In the genomic region with DNA sequence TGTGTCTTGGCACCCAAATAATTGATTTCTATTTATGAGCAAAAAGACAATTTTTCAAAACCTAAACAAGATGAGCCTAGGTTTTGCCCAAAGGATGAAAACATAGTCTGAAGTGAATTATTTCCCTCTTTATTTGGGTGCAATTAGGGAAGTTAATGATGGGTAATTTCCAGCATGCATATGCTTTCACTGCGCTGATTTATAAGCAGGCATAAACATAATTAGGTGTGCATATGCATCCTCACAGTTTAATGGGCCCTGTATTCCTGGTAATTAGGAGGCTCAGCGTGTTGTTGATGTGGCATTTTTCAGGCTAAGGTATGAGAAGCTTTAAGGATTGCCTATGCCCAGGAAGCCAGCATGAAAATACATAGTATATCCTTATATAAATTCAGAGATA, we compare ENCODE assay signal across 20 mouse cellular contexts.
DNase-seq lines count a peak whose midpoint lies in the region; ATAC-seq lines count a peak whose summit lies in the region.
"Had no signal": no experiment of that assay in that cellular context is flagged by ENCODE, and none has a peak within 500 bp of the region (broad histone marks: within the 10 kb centered on the region; RNA-seq: fewer than 3 reads in every experiment).

No protein-coding gene starts in this region.

- 0 out of 2 replicates have a peak, but pooled peaks have one; percentile 37 for ATAC-seq in midbrain, embryonic 15.5 days (replicated peaks)
- peak; percentile 55; the same call in 1 of the 2 replicates for ATAC-seq in forebrain, embryonic 16.5 days
- peak; percentile 87 for ATAC-seq in hindbrain, embryonic 16.5 days
- ATAC-seq: intestine, embryonic 15.5 days had no signal

- 65% methylated on average over 2 of the region's 2 CpGs for WGBS in midbrain, embryonic 15.5 days
- 83% methylated on average over 2 of the region's 2 CpGs for WGBS in midbrain, embryonic 10.5 days
- 16% methylated on average over 2 of the region's 2 CpGs for WGBS in forebrain, embryonic 16.5 days
- 52% methylated on average over 2 of the region's 2 CpGs for WGBS in hindbrain, embryonic 16.5 days

- no peaks in the 10 kb centered on the region for H3K36me3 ChIP-seq in midbrain, embryonic 15.5 days (replicated peaks)
- no peaks in the 10 kb centered on the region for H3K36me3 ChIP-seq in midbrain, embryonic 10.5 days
- no peaks in the 10 kb centered on the region for H3K36me3 ChIP-seq in forebrain, embryonic 16.5 days (ENCODE audit: control insufficient read depth, insufficient read depth)
- H3K36me3 ChIP-seq in hindbrain, embryonic 16.5 days (ENCODE audit: control insufficient read depth, insufficient read depth, low read length) = no peaks in the 10 kb centered on the region
- H3K36me3 ChIP-seq: embryonic facial prominence, embryonic 10.5 days; heart, embryonic 13.5 days; intestine, embryonic 15.5 days; kidney, embryonic 15.5 days had no signal

- no peak overlapping the region for H3K9ac ChIP-seq in midbrain, embryonic 15.5 days
- no peak overlapping the region for H3K9ac ChIP-seq in forebrain, embryonic 16.5 days (replicated peaks; ENCODE audit: low read depth, low read length)
- H3K9ac ChIP-seq in hindbrain, embryonic 16.5 days (ENCODE audit: low read depth, low read length) = no peak overlapping the region
- H3K9ac ChIP-seq: heart, embryonic 13.5 days; intestine, embryonic 15.5 days; kidney, embryonic 15.5 days had no signal

- peaks cover 7% of the 10 kb centered on the region for H3K4me1 ChIP-seq in midbrain, embryonic 15.5 days
- H3K4me1 ChIP-seq in midbrain, embryonic 10.5 days = no peaks in the 10 kb centered on the region
- H3K4me1 ChIP-seq in forebrain, embryonic 16.5 days (replicated peaks; ENCODE audit: control insufficient read depth, insufficient read depth, low read length) = peaks cover 9% of the 10 kb centered on the region
- no peaks in the 10 kb centered on the region for H3K4me1 ChIP-seq in hindbrain, embryonic 16.5 days (ENCODE audit: control insufficient read depth, insufficient read depth, low read depth, low read length)
- H3K4me1 ChIP-seq: embryonic facial prominence, embryonic 10.5 days; heart, embryonic 13.5 days; intestine, embryonic 15.5 days; kidney, embryonic 15.5 days; megakaryocyte, embryonic 14.5 days had no signal

- DNase-seq in midbrain, embryonic 10.5 days (ENCODE audit: low spot score) = no peak
- no peak for DNase-seq in adipocyte (ENCODE audit: low spot score)
- no peak for DNase-seq in spleen, postnatal 36 days (ENCODE audit: low spot score in 2 of 2)
- DNase-seq in thymus, postnatal 4 days = no peak
- DNase-seq: cerebellum, adult 8-10 months; gastrocnemius, postnatal 10 days; heart, adult 11 months; kidney, postnatal 4 days; layer of hippocampus, adult 9-11 months; lung, adult 18-20 months had no signal

- H3K4me3 ChIP-seq in midbrain, embryonic 15.5 days = no peak overlapping the region
- no peak overlapping the region for H3K4me3 ChIP-seq in midbrain, embryonic 10.5 days
- no peak overlapping the region for H3K4me3 ChIP-seq in forebrain, embryonic 16.5 days (replicated peaks; ENCODE audit: low read length)
- no peak overlapping the region for H3K4me3 ChIP-seq in hindbrain, embryonic 16.5 days (ENCODE audit: low read length)
- H3K4me3 ChIP-seq: embryonic facial prominence, embryonic 10.5 days; heart, embryonic 13.5 days; intestine, embryonic 15.5 days; kidney, embryonic 15.5 days; megakaryocyte, embryonic 14.5 days; myocyte had no signal

- H3K27me3 ChIP-seq in midbrain, embryonic 15.5 days (replicated peaks) = no peaks in the 10 kb centered on the region
- no peaks in the 10 kb centered on the region for H3K27me3 ChIP-seq in midbrain, embryonic 10.5 days (ENCODE audit: low read depth, poor library complexity, severe bottlenecking)
- H3K27me3 ChIP-seq in forebrain, embryonic 16.5 days (replicated peaks; ENCODE audit: control insufficient read depth, insufficient read depth, low read length) = no peaks in the 10 kb centered on the region
- no peaks in the 10 kb centered on the region for H3K27me3 ChIP-seq in hindbrain, embryonic 16.5 days (replicated peaks; ENCODE audit: control insufficient read depth, insufficient read depth, low read length)
- H3K27me3 ChIP-seq: heart, embryonic 13.5 days; intestine, embryonic 15.5 days; kidney, embryonic 15.5 days; megakaryocyte, embryonic 14.5 days had no signal

- no peaks in the 10 kb centered on the region for H3K9me3 ChIP-seq in midbrain, embryonic 15.5 days
- no peaks in the 10 kb centered on the region for H3K9me3 ChIP-seq in midbrain, embryonic 10.5 days (replicated peaks)
- no peaks in the 10 kb centered on the region for H3K9me3 ChIP-seq in forebrain, embryonic 16.5 days (ENCODE audit: control insufficient read depth, low read length)
- H3K9me3 ChIP-seq in hindbrain, embryonic 16.5 days (ENCODE audit: control insufficient read depth, low read length) = no peaks in the 10 kb centered on the region
- H3K9me3 ChIP-seq: embryonic facial prominence, embryonic 10.5 days; heart, embryonic 13.5 days; intestine, embryonic 15.5 days; kidney, embryonic 15.5 days; megakaryocyte, embryonic 14.5 days had no signal

- H3K4me2 ChIP-seq in midbrain, embryonic 15.5 days = no peak overlapping the region
- no peak overlapping the region for H3K4me2 ChIP-seq in forebrain, embryonic 16.5 days (ENCODE audit: low read length)
- no peak overlapping the region for H3K4me2 ChIP-seq in hindbrain, embryonic 16.5 days (ENCODE audit: low read length)
- H3K4me2 ChIP-seq: heart, embryonic 13.5 days; intestine, embryonic 15.5 days; kidney, embryonic 15.5 days; liver, embryonic 11.5 days had no signal

- H3K27ac ChIP-seq in midbrain, embryonic 15.5 days = no peak overlapping the region
- H3K27ac ChIP-seq in midbrain, embryonic 10.5 days (replicated peaks) = no peak overlapping the region
- no peak overlapping the region for H3K27ac ChIP-seq in forebrain, embryonic 16.5 days (ENCODE audit: low read length)
- H3K27ac ChIP-seq in hindbrain, embryonic 16.5 days (ENCODE audit: low read depth, low read length) = no peak overlapping the region
- H3K27ac ChIP-seq: embryonic facial prominence, embryonic 10.5 days; heart, embryonic 13.5 days; intestine, embryonic 15.5 days; kidney, embryonic 15.5 days had no signal

Comparison
In these comparisons a context has a peak if more than half of its experiments do, and no peak if none do; other contexts are left out.
1. ATAC-seq: peak in every context shown above with its lines; median percentile 87 in hindbrain, embryonic 16.5 days; 55 in forebrain, embryonic 16.5 days; 37 in midbrain, embryonic 15.5 days.